ENCODE assay signal across 8 mouse cellular contexts in the genomic region with DNA sequence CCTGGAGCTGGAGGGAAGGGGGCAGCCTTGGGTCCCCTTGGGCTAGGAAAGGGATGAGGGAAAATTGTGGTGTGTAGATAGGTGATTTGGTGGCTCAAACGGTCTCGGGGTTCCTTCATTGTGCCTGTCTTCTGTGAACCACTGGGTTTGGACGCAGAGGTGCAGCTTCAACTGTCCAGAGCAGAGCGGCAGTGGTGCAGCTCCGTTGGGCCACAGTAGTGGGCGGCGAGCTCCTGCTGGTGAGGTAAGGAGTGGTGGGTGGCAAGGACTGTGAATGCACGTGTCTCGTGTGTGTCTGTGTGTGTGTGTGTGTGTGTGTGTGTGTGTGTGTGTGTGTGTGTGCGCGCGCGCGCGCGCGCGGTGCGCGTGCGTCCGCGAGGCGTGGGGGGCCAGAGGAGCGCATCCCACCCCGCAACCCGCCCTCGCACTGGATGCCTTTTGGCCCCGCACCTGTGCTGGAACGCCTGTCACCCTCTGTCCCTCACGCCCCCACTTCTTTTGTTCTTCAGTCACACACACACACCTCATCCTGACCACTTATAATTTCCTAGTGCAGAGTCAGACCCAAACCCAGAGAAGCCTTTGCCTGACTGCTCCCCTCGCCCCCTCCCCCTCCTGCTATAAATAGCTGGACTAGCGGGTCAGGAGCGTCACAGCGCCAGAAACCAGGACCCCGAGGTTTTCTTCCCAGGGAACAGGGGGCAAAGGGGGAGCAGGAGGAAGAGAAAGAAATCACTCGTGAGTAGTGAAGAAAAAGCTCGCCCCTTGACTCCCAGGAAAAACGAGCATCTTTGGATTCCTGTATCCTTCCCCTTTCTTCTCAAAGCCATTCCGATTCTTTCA. TPM values are rescaled to one million over a fixed set of nuclear protein-coding genes. Genes with fewer than 3 reads are reported as not detected.
A peak's percentile ranks its signal among the peaks of the same experiment; 100 is the strongest.
DNase-seq lines count a peak whose midpoint lies in the region; ATAC-seq and TF ChIP-seq lines count a peak whose summit lies in the region.

No protein-coding gene starts in this region.

- WGBS in forebrain, embryonic 13.5 days, result under 1% methylated on average over 22 of the region's 40 CpGs
- 1% methylated on average over 31 of the region's 40 CpGs for WGBS in stomach, postnatal 0 days

- H3K4me1 ChIP-seq in brown adipose tissue, adult 24 weeks (ENCODE audit: control insufficient read depth, insufficient read depth, insufficient read length, low read length), result no peaks in the 10 kb centered on the region
- peaks cover 5% of the 10 kb centered on the region; the same call in 1 of the 2 replicates for H3K4me1 ChIP-seq in forebrain, embryonic 13.5 days
- no peaks in the 10 kb centered on the region for H3K4me1 ChIP-seq in stomach, postnatal 0 days (replicated peaks; ENCODE audit: control insufficient read depth, insufficient read depth)

- peak; percentile 84 for DNase-seq in heart, adult 11 months
- DNase-seq in heart, adult 9 months (ENCODE audit: low spot score in 2 of 2), result no peak
- peak; percentile 60 for DNase-seq in layer of hippocampus, adult 11-12 months (ENCODE audit: low spot score)
- peak; percentile 58 for DNase-seq in mesoderm, embryonic 11.5 days (ENCODE audit: low read depth, low spot score)
- DNase-seq in stomach, postnatal 0 days (ENCODE audit: low spot score), result peak; percentile 17
- no peak for DNase-seq in thymus, postnatal 36 days

- TF ChIP-seq CTCF in stomach, postnatal 0 days (IDR thresholded peaks at IDR 0.05; ENCODE audit: low read depth), result no peak

- H3K9ac ChIP-seq in forebrain, embryonic 13.5 days, result peak overlapping the region; percentile 73
- peak overlapping the region; percentile 38 for H3K9ac ChIP-seq in stomach, postnatal 0 days (ENCODE audit: low read length)

- no peaks in the 10 kb centered on the region for H3K9me3 ChIP-seq in forebrain, embryonic 13.5 days (replicated peaks)
- H3K9me3 ChIP-seq in stomach, postnatal 0 days (ENCODE audit: control insufficient read depth, low read length), result no peaks in the 10 kb centered on the region

- no peaks in the 10 kb centered on the region for H3K36me3 ChIP-seq in forebrain, embryonic 13.5 days (ENCODE audit: poor library complexity, severe bottlenecking)
- no peaks in the 10 kb centered on the region for H3K36me3 ChIP-seq in stomach, postnatal 0 days (ENCODE audit: control insufficient read depth, insufficient read depth, low read length)

- peak overlapping the region; percentile 81 for H3K4me2 ChIP-seq in forebrain, embryonic 13.5 days
- peak overlapping the region; percentile 76 for H3K4me2 ChIP-seq in stomach, postnatal 0 days (replicated peaks; ENCODE audit: low read depth)

- H3K4me3 ChIP-seq in brown adipose tissue, adult 24 weeks (ENCODE audit: insufficient read depth, low read depth, low read length), result peak overlapping the region; percentile 24
- peak overlapping the region; percentile 60 for H3K4me3 ChIP-seq in forebrain, embryonic 13.5 days
- H3K4me3 ChIP-seq in stomach, postnatal 0 days (ENCODE audit: low read depth, low read length), result peak overlapping the region; percentile 48

- no peak for TF ChIP-seq EP300 in stomach, postnatal 0 days (optimal IDR thresholded peaks at IDR 0.05)

- no peaks in the 10 kb centered on the region for H3K27me3 ChIP-seq in forebrain, embryonic 13.5 days
- H3K27me3 ChIP-seq in stomach, postnatal 0 days (ENCODE audit: control insufficient read depth, insufficient read depth, low read length), result no peaks in the 10 kb centered on the region

- ATAC-seq in forebrain, embryonic 13.5 days, result peak; percentile 74
- ATAC-seq in stomach, postnatal 0 days (ENCODE audit: low FRiP score, low TSS enrichment), result 0 out of 2 replicates have a peak, but pooled peaks have one; percentile 32

- no peak overlapping the region for H3K27ac ChIP-seq in brown adipose tissue, adult 24 weeks (replicated peaks; ENCODE audit: low read depth, low read length)
- peak overlapping the region; percentile 75 for H3K27ac ChIP-seq in forebrain, embryonic 13.5 days
- H3K27ac ChIP-seq in stomach, postnatal 0 days (replicated peaks), result no peak overlapping the region

RNA-seq across cellular contexts. Expression of a gene that starts 0.5 kb away (rescaled TPM):
- not detected in 2 replicates for polyA plus RNA-seq in brown adipose tissue, adult 24 weeks (2012; ENCODE audit: insufficient read depth, insufficient read length, missing spikeins)
- 7.8 and 14.1 TPM in 2 replicates for polyA plus RNA-seq in forebrain, embryonic 13.5 days (2015; fragmentation: Nextera tagmentation; extraction: Ambion mirVana)
- 0.78 and 1.1 TPM in 2 replicates for polyA plus RNA-seq in stomach, postnatal 0 days (2015; fragmentation: Nextera tagmentation; extraction: Ambion mirVana)

Comparison
In these comparisons a context has a peak if more than half of its experiments do, and no peak if none do; other contexts are left out.
1. DNase-seq: peak in heart, adult 11 months (single experiment), layer of hippocampus, adult 11-12 months (single experiment), mesoderm, embryonic 11.5 days (single experiment) and stomach, postnatal 0 days (single experiment); none in heart, adult 9 months (0 of 2) and thymus, postnatal 36 days (0 of 2).
2. Peak in every context shown above with its lines, with median percentiles within 50 percentile points of each other: H3K4me3 ChIP-seq.